Mouse (Mus musculus): ENCODE data around the gene Uba6. TPM values are rescaled to one million over a fixed set of nuclear protein-coding genes. Genes with fewer than 3 reads are reported as not detected.

Uba6 gene
- polyA plus RNA-seq, 1 experiment from 2014 or later: 12.0 TPM

DNA sequence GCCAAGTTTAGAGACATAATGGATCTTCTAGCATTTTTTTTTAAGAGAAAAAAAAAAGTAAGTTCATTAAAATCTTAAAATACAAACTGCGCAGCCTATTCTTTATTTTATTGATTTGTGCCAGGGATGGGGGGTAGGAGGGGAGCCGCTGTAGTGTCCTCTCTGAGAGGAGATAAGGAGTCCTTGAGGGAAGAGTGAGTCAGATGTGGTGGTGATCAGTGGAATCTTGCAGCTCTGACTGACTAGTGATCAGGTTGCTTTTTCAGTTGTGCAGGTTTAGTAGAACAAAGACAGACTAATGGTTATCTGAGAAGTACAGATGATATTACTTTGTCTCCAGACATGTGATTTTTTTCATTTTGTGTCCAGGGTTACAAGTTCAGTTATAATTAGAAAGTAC lies 59.6 kb downstream of the Uba6 start:
- H3K9ac ChIP-seq (replicated peaks): no peak overlapping the region
- WGBS: 96% methylated on average over 2 of the region's 2 CpGs
- no peak overlapping the region for H3K4me3 ChIP-seq (replicated peaks)
- H3K27ac ChIP-seq (replicated peaks): no peak overlapping the region
- no peak overlapping the region for H3K4me2 ChIP-seq
- no peaks in the 10 kb centered on the region for H3K27me3 ChIP-seq (replicated peaks)
- ATAC-seq (ENCODE audit: low FRiP score): no peak
- peaks cover 15% of the 10 kb centered on the region for H3K36me3 ChIP-seq
- H3K4me1 ChIP-seq: no peaks in the 10 kb centered on the region
- H3K9me3 ChIP-seq (replicated peaks): no peaks in the 10 kb centered on the region

DNA sequence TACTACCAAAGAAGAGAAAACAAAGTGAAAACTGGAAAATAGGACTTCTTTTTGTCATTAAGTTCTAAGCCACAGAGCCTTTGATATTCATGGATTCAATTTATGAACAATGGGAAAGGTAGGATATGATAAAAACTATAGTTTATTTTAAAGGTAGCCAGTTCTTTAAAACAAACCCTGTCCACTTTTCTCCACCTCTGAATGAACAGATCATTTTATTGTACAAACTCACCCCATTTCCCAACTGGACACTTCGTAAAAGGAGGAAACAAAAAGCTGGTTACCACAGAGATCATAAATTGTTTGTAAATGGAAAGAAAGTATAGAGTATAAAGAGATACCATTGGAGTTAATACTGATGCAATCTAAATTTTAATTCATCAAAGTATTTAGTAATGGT lies 61.5 kb downstream of the Uba6 start:
- H3K36me3 ChIP-seq: peaks cover 15% of the 10 kb centered on the region
- WGBS: 94% methylated on average over 1 of the region's 1 CpGs
- ATAC-seq (ENCODE audit: low FRiP score): no peak

DNA sequence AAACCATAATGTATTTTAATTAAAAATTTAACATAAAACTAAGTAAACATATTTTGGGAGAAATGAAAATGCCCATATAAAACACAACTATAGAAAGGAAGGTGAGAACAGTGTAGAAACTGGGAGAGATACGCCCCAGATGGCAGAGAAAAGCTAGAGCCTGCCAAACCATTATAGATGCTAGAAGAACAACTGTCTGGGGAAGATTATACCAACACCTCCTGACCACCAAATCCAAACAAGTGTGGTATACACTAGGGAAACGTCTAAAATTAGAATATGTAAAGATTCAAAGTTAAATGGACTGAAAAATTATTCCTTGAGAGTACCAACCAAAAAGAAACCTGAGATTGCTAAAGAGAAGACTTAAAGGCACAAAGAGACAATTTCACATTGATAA lies 66.0 kb downstream of the Uba6 start:
- no peak overlapping the region for H3K4me3 ChIP-seq (replicated peaks)
- H3K9ac ChIP-seq (replicated peaks): no peak overlapping the region
- no peaks in the 10 kb centered on the region for H3K27me3 ChIP-seq (replicated peaks)
- ATAC-seq (ENCODE audit: low FRiP score): no peak
- no peaks in the 10 kb centered on the region for H3K9me3 ChIP-seq (replicated peaks)
- H3K36me3 ChIP-seq: peaks cover 15% of the 10 kb centered on the region
- H3K4me2 ChIP-seq: no peak overlapping the region
- H3K27ac ChIP-seq (replicated peaks): no peak overlapping the region
- WGBS: 75% methylated on average over 2 of the region's 2 CpGs
- H3K4me1 ChIP-seq: no peaks in the 10 kb centered on the region

More for the DNA sequence above, 61.5 kb downstream of the Uba6 start:
- Histone ChIP-seq H3K4me3 (replicated peaks) (no peak overlapping the region), H3K9me3 (replicated peaks) (no peaks in the 10 kb centered on the region), H3K27ac (replicated peaks) (no peak overlapping the region), H3K4me2 (no peak overlapping the region), H3K27me3 (replicated peaks) (no peaks in the 10 kb centered on the region), H3K9ac (replicated peaks) (no peak overlapping the region), H3K4me1 (no peaks in the 10 kb centered on the region)

DNA sequence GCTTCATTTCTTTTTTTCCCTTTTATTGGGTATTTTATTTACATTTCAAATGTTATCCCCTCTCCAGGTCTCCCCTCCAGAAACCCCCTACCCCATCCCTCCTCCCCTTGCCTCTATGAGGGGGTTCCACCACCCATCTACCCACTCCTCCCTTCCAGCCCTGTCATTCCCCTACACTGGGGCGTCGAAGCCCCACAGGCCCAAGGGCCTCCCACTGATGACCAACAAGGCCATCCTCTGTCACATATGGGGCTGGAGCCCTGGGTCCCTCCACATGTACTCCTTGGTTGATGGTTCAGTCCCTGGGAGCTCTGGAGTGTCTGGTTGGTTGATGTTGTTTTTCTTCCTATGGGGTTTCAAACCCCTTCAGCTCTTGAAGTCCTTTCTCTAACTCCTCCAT lies 70.4 kb downstream of the Uba6 start:
- ATAC-seq (ENCODE audit: low FRiP score): no peak
- 100% methylated on average over 2 of the region's 2 CpGs for WGBS
- no peaks in the 10 kb centered on the region for H3K9me3 ChIP-seq (replicated peaks)

DNA sequence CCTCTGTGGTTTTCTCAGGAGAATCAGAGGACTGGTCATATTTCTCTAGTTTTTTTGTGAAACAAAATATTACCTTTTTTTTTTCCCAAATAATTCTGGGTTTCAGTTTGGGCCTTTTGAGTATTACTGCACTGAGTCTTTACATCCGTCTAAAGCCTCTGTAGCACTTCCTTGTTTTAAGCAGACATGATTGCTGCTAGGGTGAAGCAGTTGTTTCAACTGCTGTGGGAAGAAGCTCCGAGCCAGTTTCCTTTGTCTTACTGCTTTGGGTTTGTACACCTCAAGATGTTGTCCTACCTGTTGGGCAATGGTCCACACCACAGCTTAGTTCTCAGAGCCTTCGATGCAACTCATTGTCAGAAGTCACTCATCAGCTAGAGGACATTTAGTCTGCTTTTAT lies 72.0 kb downstream of the Uba6 start:
- no peak for ATAC-seq (ENCODE audit: low FRiP score)
- no peak overlapping the region for H3K4me3 ChIP-seq (replicated peaks)
- WGBS: 85% methylated on average over 3 of the region's 3 CpGs

More for the DNA sequence above, 70.4 kb downstream of the Uba6 start:
- no peak overlapping the region for H3K4me2 ChIP-seq
- no peak overlapping the region for H3K4me3 ChIP-seq (replicated peaks)
- no peak overlapping the region for H3K9ac ChIP-seq (replicated peaks)
- 0 out of 2 replicates have a peak, but pooled peaks cover 4% of the 10 kb centered on the region for H3K36me3 ChIP-seq
- H3K27me3 ChIP-seq (replicated peaks): no peaks in the 10 kb centered on the region
- no peak overlapping the region for H3K27ac ChIP-seq (replicated peaks)
- H3K4me1 ChIP-seq: no peaks in the 10 kb centered on the region

DNA sequence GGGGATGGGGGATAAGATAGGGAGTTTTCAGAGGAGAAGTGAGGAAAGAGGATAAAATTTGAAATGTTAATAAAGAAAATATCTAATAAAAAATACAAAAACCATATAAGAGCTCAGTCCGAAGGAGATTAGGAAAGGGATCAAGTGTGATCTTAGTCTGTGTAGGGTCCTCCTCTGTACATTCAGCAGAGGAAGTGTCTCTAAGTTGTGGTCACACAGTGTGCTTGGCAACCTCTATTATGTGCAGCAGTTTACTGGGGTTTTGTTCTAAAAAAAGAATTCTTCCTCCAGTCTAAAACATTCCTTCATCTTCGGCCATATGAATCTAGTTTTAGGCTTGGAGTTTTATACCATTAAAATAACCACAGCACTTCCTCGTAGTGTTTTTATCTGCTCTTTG lies 73.6 kb downstream of the Uba6 start:
- Histone ChIP-seq H3K36me3 (no peaks in the 10 kb centered on the region), H3K4me2 (no peak overlapping the region), H3K27me3 (replicated peaks) (no peaks in the 10 kb centered on the region), H3K27ac (replicated peaks) (no peak overlapping the region), H3K4me3 (replicated peaks) (no peak overlapping the region), H3K4me1 (no peaks in the 10 kb centered on the region), H3K9me3 (replicated peaks) (no peaks in the 10 kb centered on the region), H3K9ac (replicated peaks) (no peak overlapping the region)
- 93% methylated on average over 3 of the region's 3 CpGs for WGBS
- ATAC-seq (ENCODE audit: low FRiP score): no peak

More for the DNA sequence above, 72.0 kb downstream of the Uba6 start:
- H3K36me3 ChIP-seq: 0 out of 2 replicates have a peak, but pooled peaks cover 3% of the 10 kb centered on the region
- H3K4me2 ChIP-seq: no peak overlapping the region
- no peaks in the 10 kb centered on the region for H3K9me3 ChIP-seq (replicated peaks)
- H3K9ac ChIP-seq (replicated peaks): no peak overlapping the region
- H3K4me1 ChIP-seq: no peaks in the 10 kb centered on the region
- H3K27ac ChIP-seq (replicated peaks): no peak overlapping the region
- H3K27me3 ChIP-seq (replicated peaks): no peaks in the 10 kb centered on the region

DNA sequence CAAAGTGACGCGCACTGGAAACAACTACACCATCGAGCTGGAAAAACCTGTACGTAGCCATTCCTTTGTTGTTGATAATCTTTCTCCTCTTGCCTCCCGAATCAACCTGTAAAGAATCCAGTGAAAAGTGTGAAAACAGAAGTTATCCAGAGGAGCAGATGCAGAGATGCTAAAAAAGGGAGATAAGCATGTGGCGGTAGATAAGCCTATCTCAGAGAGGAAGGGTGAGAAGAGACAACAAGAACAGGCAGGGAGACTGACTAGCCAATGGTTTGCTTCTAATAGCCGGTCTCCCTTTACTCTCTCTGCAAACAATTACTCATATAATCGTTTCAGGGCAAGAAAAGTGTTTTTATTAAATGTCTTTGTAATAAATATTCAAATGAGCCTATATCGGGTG lies 77.8 kb downstream of the Uba6 start:
- no peak overlapping the region for H3K9ac ChIP-seq (replicated peaks)
- no peaks in the 10 kb centered on the region for H3K4me1 ChIP-seq
- no peak overlapping the region for H3K4me3 ChIP-seq (replicated peaks)
- no peaks in the 10 kb centered on the region for H3K9me3 ChIP-seq (replicated peaks)
- no peaks in the 10 kb centered on the region for H3K36me3 ChIP-seq
- WGBS: 89% methylated on average over 9 of the region's 9 CpGs
- no peak for ATAC-seq (ENCODE audit: low FRiP score)
- H3K27me3 ChIP-seq (replicated peaks): no peaks in the 10 kb centered on the region
- no peak overlapping the region for H3K27ac ChIP-seq (replicated peaks)
- H3K4me2 ChIP-seq: no peak overlapping the region

DNA sequence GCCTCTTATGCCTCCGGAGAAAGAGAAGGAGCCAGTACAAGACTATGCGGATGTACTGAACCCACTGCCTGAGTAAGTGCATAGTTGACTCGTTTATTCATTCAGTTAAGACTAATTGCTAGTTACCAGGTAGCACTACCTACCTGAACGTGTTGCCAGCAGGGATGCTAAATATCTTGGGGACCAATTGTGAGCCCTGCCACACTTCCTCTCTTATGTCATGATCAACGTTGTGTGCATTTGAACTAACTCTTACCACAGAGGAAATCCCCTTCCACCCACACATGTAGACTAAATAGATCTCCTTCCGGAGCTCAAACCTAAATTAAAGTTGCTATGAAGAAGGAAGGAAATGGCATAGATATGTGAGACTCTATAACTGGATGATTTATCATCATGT lies 85.9 kb downstream of the Uba6 start:
- H3K27ac ChIP-seq (replicated peaks): no peak overlapping the region
- 78% methylated on average over 6 of the region's 6 CpGs for WGBS

DNA sequence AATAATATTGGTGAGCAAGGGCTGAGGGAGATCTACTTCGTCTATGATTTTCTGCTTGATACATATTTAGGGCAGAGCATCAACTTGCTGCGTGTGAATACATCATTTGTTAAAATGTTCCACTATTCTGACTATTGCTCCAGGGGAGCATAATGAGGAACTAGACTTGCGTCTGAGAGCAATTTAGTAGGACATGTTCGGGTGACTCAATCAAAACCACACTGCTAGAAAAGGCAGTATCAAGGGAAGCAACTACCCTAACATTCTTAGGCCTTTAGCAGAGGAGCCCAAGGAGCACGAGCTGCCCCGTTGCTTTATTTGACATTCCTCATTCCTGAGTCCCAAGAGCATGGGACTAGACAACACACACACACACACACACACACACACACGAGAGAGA lies 87.6 kb downstream of the Uba6 start:
- H3K9me3 ChIP-seq (replicated peaks): no peaks in the 10 kb centered on the region
- H3K4me1 ChIP-seq: no peaks in the 10 kb centered on the region
- no peak overlapping the region for H3K9ac ChIP-seq (replicated peaks)
- no peak for ATAC-seq (ENCODE audit: low FRiP score)
- no peaks in the 10 kb centered on the region for H3K27me3 ChIP-seq (replicated peaks)
- no peak overlapping the region for H3K4me2 ChIP-seq
- H3K36me3 ChIP-seq: no peaks in the 10 kb centered on the region
- H3K4me3 ChIP-seq (replicated peaks): no peak overlapping the region
- H3K27ac ChIP-seq (replicated peaks): no peak overlapping the region
- 86% methylated on average over 7 of the region's 7 CpGs for WGBS

More for the DNA sequence above, 85.9 kb downstream of the Uba6 start:
- Histone ChIP-seq H3K36me3 (no peaks in the 10 kb centered on the region), H3K4me2 (no peak overlapping the region), H3K27me3 (replicated peaks) (no peaks in the 10 kb centered on the region), H3K9me3 (replicated peaks) (no peaks in the 10 kb centered on the region), H3K4me3 (replicated peaks) (no peak overlapping the region), H3K4me1 (no peaks in the 10 kb centered on the region), H3K9ac (replicated peaks) (no peak overlapping the region)
- no peak for ATAC-seq (ENCODE audit: low FRiP score)

DNA sequence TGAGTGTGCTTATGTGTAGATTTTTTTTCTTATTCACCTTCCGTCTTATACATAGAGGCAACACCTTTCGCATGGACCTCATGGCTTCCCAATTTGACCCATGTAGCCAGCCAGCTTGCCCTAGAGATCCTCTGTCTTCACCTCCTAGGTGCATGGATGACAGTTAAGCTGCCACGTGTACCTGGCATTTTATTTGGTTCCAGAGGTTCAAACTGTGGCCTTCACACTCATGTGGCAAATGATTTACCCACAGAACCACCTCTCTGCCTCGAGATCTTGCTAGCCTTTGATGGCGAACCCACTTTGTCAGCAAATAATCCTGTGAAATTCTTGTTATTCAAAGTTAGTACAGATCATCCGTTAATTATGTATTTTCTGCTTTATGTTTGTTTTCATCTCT lies 88.6 kb downstream of the Uba6 start:
- no peaks in the 10 kb centered on the region for H3K4me1 ChIP-seq
- ATAC-seq (ENCODE audit: low FRiP score): no peak

DNA sequence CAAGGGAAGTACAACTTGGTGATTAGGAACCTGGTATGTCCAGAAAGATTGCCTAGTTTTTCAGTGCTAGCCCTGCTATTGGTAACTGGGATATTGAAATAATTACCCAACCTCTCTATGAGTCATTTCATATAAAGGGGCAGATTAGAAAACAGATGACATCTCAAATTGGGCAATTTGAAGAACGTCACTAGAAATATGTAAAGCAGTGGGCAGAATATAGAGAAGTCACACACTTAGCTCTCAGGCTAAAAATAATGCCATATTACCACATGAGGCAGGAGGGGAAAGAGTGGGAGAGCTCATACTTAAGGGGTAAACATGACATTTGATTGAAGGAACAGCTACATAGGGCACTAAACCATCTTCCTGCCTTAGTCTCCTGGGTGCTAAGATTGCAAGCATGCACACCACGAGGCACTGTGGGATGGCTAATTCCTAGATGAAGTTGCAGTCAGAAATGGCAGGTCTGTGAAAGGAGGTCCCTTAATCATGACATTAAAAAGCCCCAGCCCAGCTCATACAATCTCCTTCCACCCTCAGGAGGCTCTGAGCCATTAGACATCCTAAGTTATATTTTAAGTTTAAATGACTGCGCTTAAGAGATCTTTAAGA lies 93.8 kb downstream of the Uba6 start:
- Histone ChIP-seq H3K36me3 (no peaks in the 10 kb centered on the region), H3K4me3 (replicated peaks) (no peak overlapping the region), H3K9me3 (replicated peaks) (no peaks in the 10 kb centered on the region), H3K27me3 (replicated peaks) (no peaks in the 10 kb centered on the region), H3K27ac (replicated peaks) (no peak overlapping the region), H3K4me1 (no peaks in the 10 kb centered on the region), H3K4me2 (no peak overlapping the region), H3K9ac (replicated peaks) (no peak overlapping the region)
- no peak for ATAC-seq (ENCODE audit: low FRiP score)
- 81% methylated on average over 3 of the region's 3 CpGs for WGBS

More for the DNA sequence above, 88.6 kb downstream of the Uba6 start:
- WGBS: 89% methylated on average over 6 of the region's 6 CpGs
- no peak overlapping the region for H3K27ac ChIP-seq (replicated peaks)
- H3K4me2 ChIP-seq: no peak overlapping the region
- H3K27me3 ChIP-seq (replicated peaks): no peaks in the 10 kb centered on the region
- no peak overlapping the region for H3K9ac ChIP-seq (replicated peaks)
- no peaks in the 10 kb centered on the region for H3K36me3 ChIP-seq
- no peaks in the 10 kb centered on the region for H3K9me3 ChIP-seq (replicated peaks)
- no peak overlapping the region for H3K4me3 ChIP-seq (replicated peaks)

DNA sequence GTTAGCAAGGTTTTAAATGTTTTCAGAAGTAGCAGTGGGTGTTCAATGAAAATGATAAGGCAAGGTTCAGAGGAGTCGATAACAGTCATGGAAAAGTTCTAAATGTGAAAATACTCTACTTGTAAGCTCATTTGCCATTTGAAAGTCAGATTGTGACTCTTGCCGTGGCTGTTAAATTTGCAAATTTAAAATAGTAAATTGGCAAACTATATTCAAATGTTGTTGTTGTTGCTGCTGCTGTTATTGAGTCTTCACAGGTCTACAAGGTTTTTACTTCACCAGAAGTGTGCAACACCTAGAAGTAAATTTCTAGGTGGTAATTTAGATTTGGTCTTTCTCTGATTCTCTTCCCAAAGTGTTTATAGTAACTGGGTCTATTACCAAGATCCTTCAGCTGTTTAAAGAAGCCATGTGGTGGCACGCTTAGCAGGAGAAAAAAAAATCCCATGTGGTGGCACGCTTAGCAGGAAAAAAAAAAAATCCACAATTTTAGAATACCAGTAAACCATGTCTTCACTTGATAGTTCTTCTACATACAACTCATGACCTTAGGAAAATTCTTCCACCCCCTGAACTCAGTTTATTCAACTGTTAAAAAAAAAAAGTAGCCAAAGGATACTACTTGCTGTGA lies 99.7 kb downstream of the Uba6 start:
- Histone ChIP-seq H3K27me3 (replicated peaks) (no peaks in the 10 kb centered on the region), H3K9ac (replicated peaks) (no peak overlapping the region), H3K9me3 (replicated peaks) (no peaks in the 10 kb centered on the region), H3K4me3 (replicated peaks) (no peak overlapping the region), H3K27ac (replicated peaks) (no peak overlapping the region), H3K36me3 (no peaks in the 10 kb centered on the region), H3K4me1 (no peaks in the 10 kb centered on the region), H3K4me2 (no peak overlapping the region)
- no peak for ATAC-seq (ENCODE audit: low FRiP score)
- WGBS: 93% methylated on average over 4 of the region's 4 CpGs
